Mouse (Mus musculus) hindbrain, embryonic 12.5 days (tissue): ENCODE results near the gene Grasp. TPM values are rescaled to one million over a fixed set of nuclear protein-coding genes. Genes with fewer than 3 reads are reported as not detected.
A peak's percentile ranks its signal among the peaks of the same experiment; 100 is the strongest.

ENCODE experiments used
- ATAC-seq: fragments of 200-750 bp; cut with Nextera tagmentation; 2 replicates; pipeline ENCODE4 v1.8.0; 2017; ENCODE audit warnings: moderate TSS enrichment; ENCODE audit not compliant: low FRiP score
- H3K27ac ChIP-seq: fragments of 300-500 bp; sonication (generic); 2 replicates; pipeline ENCODE4 v1.5.1; 2016; ENCODE audit warnings: mild to moderate bottlenecking
- H3K27me3 ChIP-seq: fragments of 300-500 bp; sonication (generic); 2 replicates; pipeline ENCODE4 v1.6.1; 2016; ENCODE audit warnings: mild to moderate bottlenecking
- H3K36me3 ChIP-seq: fragments of 300-500 bp; sonication (generic); 2 replicates; pipeline ENCODE4 v1.6.1; 2016; ENCODE audit warnings: mild to moderate bottlenecking
- H3K4me1 ChIP-seq: fragments of 300-500 bp; sonication (generic); 2 replicates; pipeline ENCODE4 v1.6.1; 2016
- H3K4me2 ChIP-seq: fragments of 300-500 bp; sonication (generic); replicated peaks from 2 replicates; pipeline ENCODE4 v1.6.1; 2016; ENCODE audit warnings: mild to moderate bottlenecking
- H3K4me3 ChIP-seq: fragments of 300-500 bp; sonication (generic); 2 replicates; pipeline ENCODE4 v1.5.1; 2016; ENCODE audit warnings: mild to moderate bottlenecking
- H3K9ac ChIP-seq: fragments of 300-500 bp; sonication (generic); 2 replicates; pipeline ENCODE4 v1.6.1; 2016; ENCODE audit warnings: mild to moderate bottlenecking, moderate library complexity
- H3K9me3 ChIP-seq: fragments of 300-500 bp; sonication (generic); replicated peaks from 2 replicates; pipeline ENCODE4 v1.6.1; 2016; ENCODE audit warnings: mild to moderate bottlenecking
- WGBS: fragments of 180-500 bp; shearing (Covaris S2); methylation state at CpG from one replicate; pipeline ENCODE4 v1.1.7; 2016; 5-methylcytosine and 5-hydroxymethylcytosine counted together
- polyA plus RNA-seq: library from polyadenylated mRNA; unstranded; fragments of >200 nt; fragmentation: Nextera tagmentation; extraction: Ambion mirVana; gene quantifications from 2 replicates; pipeline ENCODE4 v1.2.1, GENCODE M21; 2016

Grasp gene
- polyA plus RNA-seq, 1 experiment from 2014 or later: 4.8 TPM

GRCm38 (mm10) chr15:101184300-101184699 is 39.7 kb upstream of the Grasp start:
- WGBS: 97% methylated on average over 8 of the region's 8 CpGs

DNA sequence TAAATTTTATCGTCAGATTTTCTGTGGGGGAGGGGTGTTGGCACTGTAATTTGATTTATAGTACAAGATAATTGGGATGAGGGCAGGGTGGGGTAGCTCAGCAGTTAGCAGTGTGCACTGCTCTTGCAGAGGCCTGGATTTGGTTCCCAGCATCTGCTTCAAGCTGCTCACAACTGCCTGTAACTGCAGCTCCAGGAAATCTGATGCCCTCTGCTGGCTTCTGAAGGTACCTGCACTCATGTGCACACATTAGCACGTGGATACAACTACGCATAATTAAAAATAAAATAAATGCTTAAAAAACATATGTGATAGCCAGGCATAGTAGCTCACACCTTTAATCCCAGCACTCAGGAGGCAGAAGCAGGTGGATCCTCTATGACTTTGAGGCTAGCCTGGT is 38.4 kb upstream of the Grasp start:
- H3K27me3 ChIP-seq: no peaks in the 10 kb centered on the region
- H3K36me3 ChIP-seq: 0 out of 2 replicates have a peak, but pooled peaks cover 5% of the 10 kb centered on the region
- H3K4me1 ChIP-seq: peaks cover 41% of the 10 kb centered on the region
- no peaks in the 10 kb centered on the region for H3K9me3 ChIP-seq
- no peak overlapping the region for H3K4me2 ChIP-seq
- H3K4me3 ChIP-seq: no peak overlapping the region
- H3K9ac ChIP-seq: no peak overlapping the region
- ATAC-seq: no peak
- H3K27ac ChIP-seq: no peak overlapping the region
- WGBS: 95% methylated on average over 3 of the region's 3 CpGs

More at GRCm38 (mm10) chr15:101184300-101184699, 39.7 kb upstream of the Grasp start:
- Histone ChIP-seq H3K4me1 (peaks cover 35% of the 10 kb centered on the region), H3K27me3 (no peaks in the 10 kb centered on the region), H3K36me3 (0 out of 2 replicates have a peak, but pooled peaks cover 5% of the 10 kb centered on the region), H3K27ac (no peak overlapping the region), H3K4me3 (no peak overlapping the region), H3K9ac (no peak overlapping the region), H3K9me3 (no peaks in the 10 kb centered on the region), H3K4me2 (no peak overlapping the region)
- no peak for ATAC-seq

DNA sequence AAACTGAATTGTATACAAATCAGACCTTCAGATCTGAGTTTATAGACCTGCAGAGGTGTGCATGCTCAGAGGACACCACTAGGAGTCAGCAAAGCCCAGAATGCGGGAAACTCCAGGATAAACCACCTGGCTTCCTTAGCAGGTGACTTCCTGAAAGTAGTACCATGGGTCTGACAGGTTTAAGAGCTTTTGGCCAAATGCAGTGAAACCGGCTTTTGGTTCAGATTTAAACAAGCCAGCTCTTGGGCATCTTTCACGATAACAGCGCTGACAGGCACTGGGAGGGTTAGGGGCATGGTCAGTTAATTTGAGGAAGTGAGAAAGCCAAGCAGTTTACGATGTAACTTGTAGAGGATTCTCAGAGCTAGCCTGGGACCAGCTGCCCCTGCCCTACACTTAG is 36.1 kb upstream of the Grasp start:
- no peak overlapping the region for H3K9ac ChIP-seq
- ATAC-seq: no peak
- WGBS: 92% methylated on average over 5 of the region's 5 CpGs
- H3K4me2 ChIP-seq: no peak overlapping the region
- 0 out of 2 replicates have a peak, but pooled peaks cover 5% of the 10 kb centered on the region for H3K36me3 ChIP-seq
- no peaks in the 10 kb centered on the region for H3K9me3 ChIP-seq
- H3K27me3 ChIP-seq: no peaks in the 10 kb centered on the region
- H3K4me3 ChIP-seq: no peak overlapping the region
- peaks cover 42% of the 10 kb centered on the region for H3K4me1 ChIP-seq
- H3K27ac ChIP-seq: no peak overlapping the region

DNA sequence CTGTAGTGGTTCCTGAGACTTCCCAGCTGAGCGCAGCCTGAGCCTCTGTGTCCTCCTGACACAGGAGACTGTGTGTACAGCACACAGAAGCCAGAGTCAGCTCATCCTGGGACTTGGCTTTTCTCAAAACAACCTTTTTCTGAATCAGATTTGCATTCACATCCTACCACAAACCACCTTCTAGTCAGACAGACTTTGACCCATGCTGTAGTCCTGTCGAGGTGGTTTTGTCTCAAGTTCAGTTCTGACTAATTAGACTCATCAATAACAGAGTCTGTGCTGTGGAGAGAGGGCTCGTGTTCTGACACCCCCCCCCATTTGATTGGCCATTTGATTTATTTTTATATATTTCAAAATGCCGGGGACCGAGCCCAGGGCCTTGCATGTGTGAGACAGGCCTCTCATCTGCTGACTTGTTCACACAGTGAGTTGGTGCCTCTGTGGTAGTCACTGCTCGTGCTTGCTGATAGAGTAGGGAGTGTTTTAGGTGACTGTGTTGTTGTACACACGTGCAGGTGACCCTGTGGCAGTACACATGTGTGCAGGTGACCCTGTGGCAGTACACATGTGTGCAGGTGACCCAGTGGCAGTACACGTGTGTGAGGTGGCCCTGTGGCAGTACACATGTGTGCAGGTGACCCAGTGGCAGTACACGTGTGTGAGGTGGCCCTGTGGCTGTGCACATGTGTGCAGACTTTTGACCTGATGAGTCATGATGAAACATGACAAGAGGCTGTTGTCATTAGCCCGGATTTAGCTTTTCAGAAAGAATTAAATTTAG is 33.8 kb upstream of the Grasp start:
- Histone ChIP-seq H3K4me3 (no peak overlapping the region), H3K4me2 (no peak overlapping the region), H3K9ac (no peak overlapping the region), H3K9me3 (no peaks in the 10 kb centered on the region), H3K36me3 (peaks cover 20% of the 10 kb centered on the region), H3K27ac (no peak overlapping the region), H3K27me3 (no peaks in the 10 kb centered on the region), H3K4me1 (peaks cover 40% of the 10 kb centered on the region)
- no peak for ATAC-seq
- WGBS: 78% methylated on average over 10 of the region's 10 CpGs

DNA sequence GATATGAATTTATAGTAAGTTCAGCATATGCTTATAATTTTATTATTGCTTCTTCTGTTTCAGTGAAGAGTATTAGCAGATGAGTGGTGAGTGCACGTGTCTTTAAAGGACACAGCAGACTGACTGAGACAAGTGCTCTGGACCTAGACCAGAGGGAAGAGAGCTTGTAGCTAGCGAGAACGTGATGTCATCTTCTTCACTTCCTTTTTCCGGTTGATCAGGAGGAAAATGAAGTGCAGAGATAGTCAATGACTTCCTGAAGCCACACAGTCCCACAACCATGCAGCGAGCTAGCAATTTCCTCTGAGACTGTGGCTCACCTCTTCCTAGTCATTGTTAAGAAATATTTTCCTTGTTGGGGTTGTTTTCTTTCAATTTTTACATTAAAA is 33.2 kb upstream of the Grasp start:
- Histone ChIP-seq H3K27me3 (no peaks in the 10 kb centered on the region), H3K9ac (no peak overlapping the region), H3K9me3 (no peaks in the 10 kb centered on the region), H3K36me3 (peaks cover 21% of the 10 kb centered on the region), H3K4me3 (no peak overlapping the region), H3K4me1 (peaks cover 40% of the 10 kb centered on the region), H3K27ac (no peak overlapping the region), H3K4me2 (no peak overlapping the region)
- ATAC-seq: no peak
- 76% methylated on average over 5 of the region's 5 CpGs for WGBS

- Histone ChIP-seq H3K27me3 (no peaks in the 10 kb centered on the region), H3K9ac (no peak overlapping the region), H3K36me3 (peaks cover 30% of the 10 kb centered on the region), H3K4me2 (no peak overlapping the region), H3K4me1 (peaks cover 40% of the 10 kb centered on the region), H3K9me3 (no peaks in the 10 kb centered on the region), H3K27ac (peak overlapping the region; percentile 35; the same call in 1 of the 2 replicates), H3K4me3 (no peak overlapping the region)
- ATAC-seq: peak; percentile 32; the same call in 1 of the 2 replicates
- WGBS: 23% methylated on average over 13 of the region's 13 CpGs
Measured at GRCm38 (mm10) chr15:101191459-101192259, 32.3 kb upstream of the Grasp start.

DNA sequence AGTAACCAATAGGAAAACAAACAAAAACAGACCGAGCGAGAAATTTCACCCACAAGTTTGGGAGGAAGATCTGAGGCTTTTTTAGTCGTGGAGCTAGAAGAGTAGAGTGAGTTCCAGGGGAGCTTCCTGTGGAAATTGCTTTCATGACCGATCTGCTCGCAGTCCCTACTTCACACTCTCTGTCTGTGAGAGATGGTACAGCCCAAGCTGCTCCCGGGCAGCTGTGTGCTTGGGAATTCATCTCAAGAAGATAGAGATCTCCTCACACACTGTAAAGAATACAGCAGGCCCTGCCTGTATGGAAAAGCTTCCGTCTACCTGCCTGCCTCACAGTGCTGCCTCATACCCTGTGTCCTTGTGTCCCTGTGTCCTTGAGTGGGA is 31.7 kb upstream of the Grasp start:
- WGBS: 51% methylated on average over 7 of the region's 7 CpGs

GRCm38 (mm10) chr15:101192651-101193050 is 31.3 kb upstream of the Grasp start:
- peaks cover 40% of the 10 kb centered on the region for H3K4me1 ChIP-seq
- no peaks in the 10 kb centered on the region for H3K27me3 ChIP-seq
- no peaks in the 10 kb centered on the region for H3K9me3 ChIP-seq
- H3K36me3 ChIP-seq: peaks cover 35% of the 10 kb centered on the region
- peak overlapping the region; percentile 35; the same call in 1 of the 2 replicates for H3K27ac ChIP-seq
- H3K4me3 ChIP-seq: no peak overlapping the region
- 87% methylated on average over 7 of the region's 7 CpGs for WGBS
- H3K9ac ChIP-seq: no peak overlapping the region
- no peak overlapping the region for H3K4me2 ChIP-seq
- ATAC-seq: no peak

More for the DNA sequence above, 31.7 kb upstream of the Grasp start:
- Histone ChIP-seq H3K9me3 (no peaks in the 10 kb centered on the region), H3K4me3 (no peak overlapping the region), H3K4me1 (peaks cover 40% of the 10 kb centered on the region), H3K27ac (peak overlapping the region; percentile 35; the same call in 1 of the 2 replicates), H3K9ac (no peak overlapping the region), H3K36me3 (peaks cover 32% of the 10 kb centered on the region), H3K27me3 (no peaks in the 10 kb centered on the region), H3K4me2 (no peak overlapping the region)
- no peak for ATAC-seq

DNA sequence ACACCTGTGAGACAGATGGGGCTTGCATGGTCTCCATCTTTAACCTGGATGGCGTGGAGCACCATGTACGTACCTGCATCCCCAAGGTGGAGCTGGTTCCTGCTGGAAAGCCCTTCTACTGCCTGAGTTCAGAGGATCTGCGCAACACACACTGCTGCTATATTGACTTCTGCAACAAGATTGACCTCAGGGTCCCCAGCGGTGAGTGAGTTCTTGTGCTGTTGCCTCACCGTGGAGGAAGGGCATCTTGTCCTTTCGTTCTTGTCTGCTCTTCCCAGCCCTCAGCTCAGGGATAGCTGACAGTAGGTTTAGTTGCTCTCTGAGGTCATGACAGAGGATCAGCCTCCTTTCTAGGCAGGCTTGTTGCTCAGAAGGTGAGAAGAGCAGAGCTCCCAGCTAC is 30.0 kb upstream of the Grasp start:
- H3K4me3 ChIP-seq: no peak overlapping the region
- no peak for ATAC-seq
- no peak overlapping the region for H3K4me2 ChIP-seq
- H3K9me3 ChIP-seq: no peaks in the 10 kb centered on the region
- WGBS: 97% methylated on average over 6 of the region's 6 CpGs
- no peak overlapping the region for H3K9ac ChIP-seq
- H3K36me3 ChIP-seq: peaks cover 45% of the 10 kb centered on the region
- H3K27me3 ChIP-seq: no peaks in the 10 kb centered on the region
- H3K27ac ChIP-seq: no peak overlapping the region
- H3K4me1 ChIP-seq: peaks cover 39% of the 10 kb centered on the region

GRCm38 (mm10) chr15:101194951-101195823 is 28.8 kb upstream of the Grasp start:
- no peak overlapping the region for H3K4me3 ChIP-seq

GRCm38 (mm10) chr15:101196079-101196795 is 27.8 kb upstream of the Grasp start:
- 94% methylated on average over 8 of the region's 8 CpGs for WGBS
- ATAC-seq: no peak
- H3K36me3 ChIP-seq: peaks cover 68% of the 10 kb centered on the region
- H3K4me1 ChIP-seq: peaks cover 17% of the 10 kb centered on the region
- no peak overlapping the region for H3K4me3 ChIP-seq
- no peak overlapping the region for H3K9ac ChIP-seq
- H3K27me3 ChIP-seq: no peaks in the 10 kb centered on the region
- H3K27ac ChIP-seq: no peak overlapping the region
- no peak overlapping the region for H3K4me2 ChIP-seq
- H3K9me3 ChIP-seq: no peaks in the 10 kb centered on the region

More at GRCm38 (mm10) chr15:101194951-101195823, 28.8 kb upstream of the Grasp start:
- ATAC-seq: no peak
- peaks cover 57% of the 10 kb centered on the region for H3K36me3 ChIP-seq
- no peak overlapping the region for H3K27ac ChIP-seq
- no peaks in the 10 kb centered on the region for H3K27me3 ChIP-seq
- H3K4me2 ChIP-seq: no peak overlapping the region
- H3K9ac ChIP-seq: no peak overlapping the region
- WGBS: 90% methylated on average over 16 of the region's 16 CpGs
- no peaks in the 10 kb centered on the region for H3K9me3 ChIP-seq
- peaks cover 28% of the 10 kb centered on the region for H3K4me1 ChIP-seq
